Mouse (Mus musculus) yolk sac, embryonic 10.5 days (tissue): Measurements from ENCODE around the gene Mcfd2.

Experiments
- DNase-seq: peaks from one replicate; pipeline ENCODE4 v3.0.0-alpha.2; 2017; ENCODE audit warnings: low spot score

The Mcfd2 gene

GRCm38 (mm10) chr17:87287197-87287777 is 21.6 kb upstream of the Mcfd2 start:
- no peak for DNase-seq

- DNase-seq, result no peak
These were observed 20.9 kb upstream of the Mcfd2 start for GRCm38 (mm10) chr17:87286481-87287143.

GRCm38 (mm10) chr17:87285731-87286465 is 20.2 kb upstream of the Mcfd2 start:
- no peak for DNase-seq

- DNase-seq, result no peak
These were observed 18.8 kb upstream of the Mcfd2 start for GRCm38 (mm10) chr17:87284482-87285040.

- peak; percentile 52 for DNase-seq
These were observed 18.2 kb upstream of the Mcfd2 start for GRCm38 (mm10) chr17:87283755-87284481.

GRCm38 (mm10) chr17:87283055-87283754 is 17.5 kb upstream of the Mcfd2 start:
- peak; percentile 80 for DNase-seq

- peak; percentile 96 for DNase-seq
These were observed 16.9 kb upstream of the Mcfd2 start, which contains the start of gene Ttc7 for GRCm38 (mm10) chr17:87282706-87283053. TSS of gene Ttc7 (plus strand) at chr17:87282886.

GRCm38 (mm10) chr17:87282007-87282705 is 16.4 kb upstream of the Mcfd2 start:
- peak; percentile 94 for DNase-seq

GRCm38 (mm10) chr17:87275363-87276341 is 9.9 kb upstream of the Mcfd2 start:
- DNase-seq, result peak; percentile 30

GRCm38 (mm10) chr17:87269454-87269853 is 3.7 kb upstream of the Mcfd2 start:
- DNase-seq, result no peak

- DNase-seq, result no peak
These were observed 576 bp downstream of the Mcfd2 start for GRCm38 (mm10) chr17:87264927-87265791.

GRCm38 (mm10) chr17:87264054-87264830 is 1.5 kb downstream of the Mcfd2 start:
- DNase-seq, result no peak

- DNase-seq, result peak; percentile 45
These were observed 2.3 kb downstream of the Mcfd2 start for GRCm38 (mm10) chr17:87263401-87263800.

GRCm38 (mm10) chr17:87255672-87256071 is 10.1 kb downstream of the Mcfd2 start:
- DNase-seq, result no peak

- DNase-seq, result no peak
These were observed 11.4 kb downstream of the Mcfd2 start for GRCm38 (mm10) chr17:87254384-87254783.

- DNase-seq, result no peak
These were observed 19.6 kb downstream of the Mcfd2 start for GRCm38 (mm10) chr17:87246103-87246502.

GRCm38 (mm10) chr17:87237826-87238225 is 27.9 kb downstream of the Mcfd2 start:
- no peak for DNase-seq
